Mouse (Mus musculus) frontal cortex, postnatal 10 days (tissue): Measurements from ENCODE around the gene Spaar.

ENCODE experiments used
- DNase-seq, 2 experiments: peaks; one replicate each; pipeline ENCODE4 v3.0.0; 2022; ENCODE audit warnings: low spot score in 2 of 2, mixed read lengths in 1 of 2

Gene Spaar

DNA sequence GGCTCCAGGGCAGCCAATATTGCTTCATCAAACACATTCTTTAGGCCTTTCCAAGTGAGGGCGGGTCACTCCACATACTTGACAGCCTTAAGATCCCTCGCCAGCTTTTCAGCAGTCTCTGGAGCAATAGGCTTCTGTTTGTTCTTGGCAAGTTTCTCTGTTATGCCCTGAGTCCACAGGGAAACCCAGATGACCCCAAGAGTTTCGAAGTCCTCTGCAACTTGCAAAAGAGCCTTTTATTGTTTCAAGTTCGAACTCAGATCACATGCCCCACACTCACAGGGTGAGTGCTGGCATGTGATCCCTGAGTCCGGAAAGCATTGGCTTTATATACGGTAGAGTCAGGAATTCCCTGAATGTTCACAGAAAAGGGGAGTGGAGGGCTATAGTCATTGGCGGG lies 69.1 kb downstream of the Spaar start:
- DNase-seq = no peak
